Mouse (Mus musculus): Measurements from ENCODE around the gene Dnlz. TPM values are rescaled to one million over a fixed set of nuclear protein-coding genes. Genes with fewer than 3 reads are reported as not detected.

Gene Dnlz
- polyA plus RNA-seq, 2 experiments = 7.0 to 7.6 TPM

DNA sequence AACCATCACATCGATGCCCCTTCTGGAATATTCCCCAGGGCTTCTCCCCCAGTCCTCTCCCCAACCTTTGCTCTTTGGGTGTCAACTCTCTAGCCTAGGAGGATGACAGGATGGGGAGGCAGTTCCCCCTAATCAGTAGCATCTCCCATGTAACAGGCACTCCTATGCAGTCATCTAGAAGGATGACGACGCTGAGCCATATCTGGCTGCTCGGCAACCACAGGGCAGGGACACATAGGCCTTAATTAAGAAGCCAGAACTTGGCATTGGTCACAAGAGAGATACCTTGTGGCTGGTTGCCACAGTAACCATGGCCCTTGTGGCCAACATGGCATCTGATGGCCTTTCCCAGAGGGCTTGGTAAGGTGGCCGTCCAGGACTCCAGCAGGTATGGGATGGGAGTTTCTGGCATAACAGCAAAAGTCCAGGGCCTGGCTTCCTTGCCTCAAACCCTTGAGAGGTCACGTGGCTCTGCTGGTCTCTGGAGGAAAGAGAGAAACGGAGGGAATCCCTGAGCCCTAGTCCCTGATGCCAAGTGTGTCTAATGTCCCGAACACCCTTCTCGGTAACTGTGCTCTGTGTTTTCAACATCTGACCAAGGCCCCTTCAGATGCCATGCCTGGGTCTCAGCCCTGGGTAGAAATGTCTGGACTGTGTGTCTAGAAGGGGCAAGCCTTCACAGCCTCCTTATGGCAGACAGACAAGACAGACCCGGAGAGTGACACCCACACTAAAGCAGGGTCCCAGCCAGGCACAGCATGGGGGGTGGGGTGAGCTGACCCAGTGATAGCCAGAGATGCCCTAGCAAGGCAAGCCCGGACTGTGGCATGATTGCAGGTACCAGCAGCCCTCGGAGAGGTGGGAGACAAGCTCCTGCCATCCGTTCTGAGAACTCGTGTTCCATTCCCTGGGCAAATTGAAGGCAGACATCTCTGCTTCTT, 31.4 kb downstream of the Dnlz start:
- no peak for ATAC-seq (ENCODE audit: insufficient read depth)
- Histone ChIP-seq H3K4me1 (replicated peaks; ENCODE audit: control insufficient read depth in 2 of 2, insufficient read depth in 2 of 2, low read length in 1 of 2) (no peaks in the 10 kb centered on the region), H3K9ac (replicated peaks) (no peak overlapping the region), H3K36me3 (replicated peaks; ENCODE audit: control insufficient read depth, insufficient read depth, low read depth) (no peaks in the 10 kb centered on the region), H3K9me3 (ENCODE audit: control insufficient read depth, low read length) (no peaks in the 10 kb centered on the region), H3K27me3 (ENCODE audit: control insufficient read depth, insufficient read depth, low read length) (no peaks in the 10 kb centered on the region), H3K27ac (no peak overlapping the region), H3K4me3 (ENCODE audit: insufficient read depth in 1 of 2, low read depth in 2 of 2, low read length in 2 of 2) (no peak overlapping the region), H3K4me2 (ENCODE audit: low read depth) (no peak overlapping the region)
- WGBS (ENCODE audit: insufficient replicate concordance) = 56% methylated on average over 14 of the region's 14 CpGs
- DNase-seq (ENCODE audit: low read depth in 3 of 3, low spot score in 3 of 3) = no peak
- TF ChIP-seq EP300 (IDR thresholded peaks at IDR 0.05; ENCODE audit: low read depth) (no peak), CTCF (IDR thresholded peaks at IDR 0.05; ENCODE audit: low read depth) (no peak)

DNA sequence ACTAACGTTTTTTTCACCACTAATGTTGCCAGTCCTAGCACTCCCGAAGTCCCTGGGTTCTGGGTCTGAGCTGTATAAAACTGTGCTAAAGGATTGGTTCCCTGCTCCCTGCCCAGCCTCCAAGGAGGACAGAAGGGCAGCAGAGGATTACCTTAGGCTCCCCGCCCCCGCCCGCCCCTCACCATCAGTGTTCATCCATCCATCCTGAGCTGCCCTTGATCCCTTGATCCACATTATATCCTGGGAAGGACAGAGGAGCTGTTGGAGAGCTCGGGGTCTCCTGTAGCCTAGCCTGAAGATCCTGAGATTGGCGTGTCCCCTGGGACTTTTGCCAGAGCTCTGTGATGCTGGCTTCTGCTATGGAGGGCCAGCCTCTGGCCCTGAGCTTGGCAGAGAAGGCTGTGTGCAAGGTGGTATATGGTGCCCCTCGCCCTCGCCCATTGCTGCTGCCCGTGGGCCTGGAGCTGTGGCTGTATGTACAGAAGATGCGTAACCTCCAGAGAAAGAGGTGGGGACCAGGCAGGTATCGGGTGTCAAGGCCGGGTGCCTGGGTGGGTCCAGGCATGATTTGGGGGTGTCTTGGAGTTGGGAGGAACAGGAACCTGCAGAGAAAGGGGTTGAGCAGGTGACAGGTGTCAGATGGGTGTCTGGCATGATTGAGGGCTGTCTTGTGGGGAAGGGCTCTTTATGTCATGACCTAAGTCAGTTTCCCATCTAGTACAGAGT, 32.2 kb downstream of the Dnlz start:
- Histone ChIP-seq H3K27me3 (ENCODE audit: control insufficient read depth, insufficient read depth, low read length) (no peaks in the 10 kb centered on the region), H3K9me3 (ENCODE audit: control insufficient read depth, low read length) (no peaks in the 10 kb centered on the region), H3K27ac (no peak overlapping the region), H3K4me1 (replicated peaks; ENCODE audit: control insufficient read depth in 2 of 2, insufficient read depth in 2 of 2, low read length in 1 of 2) (no peaks in the 10 kb centered on the region), H3K4me3 (ENCODE audit: insufficient read depth in 1 of 2, low read depth in 2 of 2, low read length in 2 of 2) (no peak overlapping the region), H3K9ac (replicated peaks) (no peak overlapping the region), H3K36me3 (replicated peaks; ENCODE audit: control insufficient read depth, insufficient read depth, low read depth) (no peaks in the 10 kb centered on the region), H3K4me2 (ENCODE audit: low read depth) (no peak overlapping the region)
- ATAC-seq (ENCODE audit: insufficient read depth) (no peak), DNase-seq (ENCODE audit: low read depth in 3 of 3, low spot score in 3 of 3) (no peak)
- WGBS (ENCODE audit: insufficient replicate concordance) = 73% methylated on average over 13 of the region's 13 CpGs
- TF ChIP-seq EP300 (IDR thresholded peaks at IDR 0.05; ENCODE audit: low read depth) = no peak
- TF ChIP-seq CTCF (IDR thresholded peaks at IDR 0.05; ENCODE audit: low read depth) = no peak

DNA sequence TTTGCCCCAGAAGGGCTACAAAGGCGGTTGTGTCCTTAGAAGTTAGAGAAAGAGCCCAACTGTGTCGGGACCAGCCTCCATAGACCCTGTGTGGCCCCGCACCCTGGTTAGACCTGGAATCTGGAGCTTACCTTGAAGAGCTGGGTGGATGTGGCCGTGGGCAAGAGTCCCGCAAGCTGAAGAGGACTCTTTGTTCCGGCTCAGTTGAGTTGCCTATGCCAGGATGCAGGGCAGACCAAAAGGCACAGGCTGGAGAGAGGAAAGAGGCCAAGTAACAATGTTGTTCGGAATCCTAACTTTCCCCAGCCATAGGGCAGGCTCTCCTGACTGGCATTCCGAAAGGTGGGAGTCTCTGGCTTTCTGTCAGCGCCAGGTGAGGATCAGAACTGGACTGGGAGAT, 32.8 kb downstream of the Dnlz start:
- TF ChIP-seq EP300 (IDR thresholded peaks at IDR 0.05; ENCODE audit: low read depth) (no peak), CTCF (IDR thresholded peaks at IDR 0.05; ENCODE audit: low read depth) (no peak)
- Histone ChIP-seq H3K36me3 (replicated peaks; ENCODE audit: control insufficient read depth, insufficient read depth, low read depth) (no peaks in the 10 kb centered on the region), H3K4me1 (replicated peaks; ENCODE audit: control insufficient read depth in 2 of 2, insufficient read depth in 2 of 2, low read length in 1 of 2) (no peaks in the 10 kb centered on the region), H3K9ac (replicated peaks) (no peak overlapping the region), H3K27ac (no peak overlapping the region), H3K4me3 (ENCODE audit: insufficient read depth in 1 of 2, low read depth in 2 of 2, low read length in 2 of 2) (no peak overlapping the region), H3K4me2 (ENCODE audit: low read depth) (no peak overlapping the region), H3K9me3 (ENCODE audit: control insufficient read depth, low read length) (no peaks in the 10 kb centered on the region), H3K27me3 (ENCODE audit: control insufficient read depth, insufficient read depth, low read length) (no peaks in the 10 kb centered on the region)
- ATAC-seq (ENCODE audit: insufficient read depth) (no peak), DNase-seq (ENCODE audit: low read depth in 3 of 3, low spot score in 3 of 3) (no peak)
- WGBS (ENCODE audit: insufficient replicate concordance) = 70% methylated on average over 9 of the region's 9 CpGs

DNA sequence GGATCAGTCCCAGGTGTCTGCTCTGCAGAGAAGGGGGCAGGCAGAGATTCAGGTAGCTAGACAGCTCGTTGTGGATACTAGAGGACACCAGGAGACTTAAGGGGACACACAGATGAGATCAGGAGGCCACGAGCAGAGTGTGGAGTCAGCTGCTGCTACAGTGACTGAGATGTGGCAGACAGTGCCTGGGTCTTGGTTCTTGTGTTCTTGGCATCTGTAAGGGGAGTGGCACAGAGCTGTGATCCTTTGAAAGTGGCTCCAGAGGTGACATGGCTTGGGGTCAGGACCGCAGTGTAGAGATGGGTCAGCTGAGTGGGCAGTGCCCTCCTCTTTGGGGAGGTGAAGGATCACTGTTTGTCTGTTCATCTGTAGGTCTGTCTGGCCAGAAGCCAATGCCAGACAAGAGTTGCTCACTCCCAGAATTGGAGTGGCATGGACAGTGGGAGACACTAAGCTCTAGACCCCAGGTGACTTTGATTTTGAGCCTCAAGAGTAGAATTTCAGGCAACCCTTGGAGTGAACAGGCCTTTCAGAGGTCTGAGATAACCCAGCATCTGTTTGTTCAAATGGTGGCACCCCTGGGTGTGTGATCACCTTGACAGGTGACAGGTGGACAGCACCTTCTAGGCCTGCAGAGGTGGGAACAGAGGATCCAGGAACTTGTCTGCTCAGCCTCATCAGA, 33.8 kb downstream of the Dnlz start:
- TF ChIP-seq CTCF (IDR thresholded peaks at IDR 0.05; ENCODE audit: low read depth) (no peak), EP300 (IDR thresholded peaks at IDR 0.05; ENCODE audit: low read depth) (no peak)
- 60% methylated on average over 3 of the region's 3 CpGs for WGBS (ENCODE audit: insufficient replicate concordance)
- Histone ChIP-seq H3K27me3 (ENCODE audit: control insufficient read depth, insufficient read depth, low read length) (no peaks in the 10 kb centered on the region), H3K9ac (replicated peaks) (no peak overlapping the region), H3K9me3 (ENCODE audit: control insufficient read depth, low read length) (no peaks in the 10 kb centered on the region), H3K4me3 (ENCODE audit: insufficient read depth in 1 of 2, low read depth in 2 of 2, low read length in 2 of 2) (no peak overlapping the region), H3K4me1 (replicated peaks; ENCODE audit: control insufficient read depth in 2 of 2, insufficient read depth in 2 of 2, low read length in 1 of 2) (no peaks in the 10 kb centered on the region), H3K27ac (no peak overlapping the region), H3K4me2 (ENCODE audit: low read depth) (no peak overlapping the region), H3K36me3 (replicated peaks; ENCODE audit: control insufficient read depth, insufficient read depth, low read depth) (no peaks in the 10 kb centered on the region)
- no peak for ATAC-seq (ENCODE audit: insufficient read depth)
- no peak for DNase-seq (ENCODE audit: low read depth in 3 of 3, low spot score in 3 of 3)

DNA sequence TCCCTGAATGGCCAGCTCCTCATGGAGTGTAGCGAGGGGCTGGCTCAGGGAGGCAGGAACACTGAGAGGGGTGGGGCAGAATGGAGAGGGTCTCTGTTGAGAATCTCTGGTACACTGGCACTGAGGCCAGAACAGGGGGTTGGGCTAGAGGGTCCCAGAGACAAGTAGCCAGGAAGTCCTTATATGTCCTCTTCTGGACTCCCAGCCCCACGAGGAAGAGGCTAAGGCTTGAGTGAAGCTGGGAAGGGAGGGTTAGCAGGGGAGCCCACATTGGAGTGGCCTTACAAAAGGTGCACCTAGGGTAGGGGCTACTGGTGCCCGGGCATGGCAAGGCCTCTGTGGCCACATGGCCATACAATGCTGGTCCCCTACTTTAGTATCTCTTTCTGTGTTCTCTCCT, 34.5 kb downstream of the Dnlz start:
- no peak overlapping the region for H3K27ac ChIP-seq
- DNase-seq (ENCODE audit: low read depth in 3 of 3, low spot score in 3 of 3) (no peak), ATAC-seq (ENCODE audit: insufficient read depth) (no peak)
- no peaks in the 10 kb centered on the region for H3K4me1 ChIP-seq (replicated peaks; ENCODE audit: control insufficient read depth in 2 of 2, insufficient read depth in 2 of 2, low read length in 1 of 2)
- H3K36me3 ChIP-seq (replicated peaks; ENCODE audit: control insufficient read depth, insufficient read depth, low read depth) = no peaks in the 10 kb centered on the region
- 52% methylated on average over 3 of the region's 3 CpGs for WGBS (ENCODE audit: insufficient replicate concordance)
- no peak overlapping the region for H3K4me2 ChIP-seq (ENCODE audit: low read depth)
- no peak for TF ChIP-seq EP300 (IDR thresholded peaks at IDR 0.05; ENCODE audit: low read depth)
- no peak for TF ChIP-seq CTCF (IDR thresholded peaks at IDR 0.05; ENCODE audit: low read depth)
- no peaks in the 10 kb centered on the region for H3K27me3 ChIP-seq (ENCODE audit: control insufficient read depth, insufficient read depth, low read length)
- no peak overlapping the region for H3K9ac ChIP-seq (replicated peaks)
- H3K9me3 ChIP-seq (ENCODE audit: control insufficient read depth, low read length) = no peaks in the 10 kb centered on the region
- no peak overlapping the region for H3K4me3 ChIP-seq (ENCODE audit: insufficient read depth in 1 of 2, low read depth in 2 of 2, low read length in 2 of 2)

All from liver, embryonic 14.5 days (tissue).